Mouse (Mus musculus) hindbrain, embryonic 14.5 days (tissue): ENCODE data around the gene Pnrc2. TPM values are rescaled to one million over a fixed set of nuclear protein-coding genes. Genes with fewer than 3 reads are reported as not detected.

Experiments used
- ATAC-seq: fragments of 200-750 bp; cut with Nextera tagmentation; 2 replicates; pipeline ENCODE4 v1.8.0; 2017; ENCODE audit warnings: moderate number of reproducible peaks, mild to moderate bottlenecking, moderate TSS enrichment, moderate library complexity; ENCODE audit not compliant: low FRiP score
- DNase-seq: peaks from one replicate; pipeline ENCODE4 v3.0.0-alpha.2; 2015; ENCODE audit warnings: low spot score
- H3K27ac ChIP-seq: fragments of 300-500 bp; sonication (generic); 2 replicates; pipeline ENCODE4 v1.5.1; 2014; ENCODE audit warnings: mild to moderate bottlenecking, moderate library complexity
- H3K27me3 ChIP-seq: fragments of 300-500 bp; sonication (generic); 2 replicates; pipeline ENCODE4 v1.6.1; 2014; ENCODE audit warnings: mild to moderate bottlenecking, low read length, mixed read lengths; ENCODE audit not compliant: control insufficient read depth, insufficient read depth
- H3K36me3 ChIP-seq: fragments of 300-500 bp; sonication (generic); replicated peaks from 2 replicates; pipeline ENCODE4 v1.6.1; 2014; ENCODE audit not compliant: control insufficient read depth, insufficient read depth
- H3K4me1 ChIP-seq: fragments of 300-500 bp; sonication (generic); replicated peaks from 2 replicates; pipeline ENCODE4 v1.6.1; 2014; ENCODE audit warnings: antibody characterized with exemption, low read length, mixed read lengths; ENCODE audit not compliant: control insufficient read depth, insufficient read depth
- H3K4me2 ChIP-seq: fragments of 300-500 bp; sonication (generic); replicated peaks from 2 replicates; pipeline ENCODE4 v1.6.1; 2014; ENCODE audit warnings: mild to moderate bottlenecking, moderate library complexity
- H3K4me3 ChIP-seq: fragments of 300-500 bp; sonication (generic); replicated peaks from 2 replicates; pipeline ENCODE4 v1.5.1; 2014; ENCODE audit warnings: mild to moderate bottlenecking, low read length
- H3K9ac ChIP-seq: fragments of 300-500 bp; sonication (generic); 2 replicates; pipeline ENCODE4 v1.6.1; 2014
- H3K9me3 ChIP-seq: fragments of 300-500 bp; sonication (generic); 2 replicates; pipeline ENCODE4 v1.6.1; 2016; ENCODE audit warnings: low read length; ENCODE audit not compliant: control insufficient read depth
- WGBS: fragments of 180-500 bp; shearing (Covaris S2); extraction: QIAGEN DNeasy Blood & Tissue Kit; methylation state at CpG from one replicate; pipeline ENCODE4 v1.1.7; 2014; 5-methylcytosine and 5-hydroxymethylcytosine counted together
- polyA plus RNA-seq: library from polyadenylated mRNA; unstranded; fragments of >200 nt; fragmentation: Nextera tagmentation; extraction: Ambion mirVana; gene quantifications from 2 replicates; pipeline ENCODE4 v1.2.1, GENCODE M21; 2014

Gene Pnrc2
- polyA plus RNA-seq, 1 experiment from 2014 or later: 95.0 TPM

DNA sequence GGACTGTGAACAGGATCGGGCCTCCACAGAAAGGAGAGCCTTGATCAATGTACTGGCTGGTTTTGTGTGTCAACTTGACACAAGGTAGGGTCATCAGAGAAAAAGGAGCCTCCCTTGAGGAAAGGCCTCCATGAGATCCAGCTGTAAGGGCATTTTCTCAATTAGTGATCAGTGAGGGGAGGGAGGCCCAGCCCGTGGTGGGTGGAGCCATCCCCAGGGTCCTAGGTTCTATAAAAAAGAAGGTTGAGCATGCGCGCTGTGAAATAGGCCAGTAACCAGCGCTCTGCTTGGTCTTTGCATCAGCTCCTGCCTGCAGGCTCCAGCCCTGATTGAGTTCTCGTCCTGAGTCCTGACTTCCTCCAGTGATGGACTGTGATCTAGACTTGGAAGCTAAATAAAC is 10.9 kb upstream of the Pnrc2 start:
- ATAC-seq (no peak), DNase-seq (no peak)
- Histone ChIP-seq H3K4me3 (no peak overlapping the region), H3K4me1 (no peaks in the 10 kb centered on the region), H3K9me3 (no peaks in the 10 kb centered on the region), H3K9ac (no peak overlapping the region), H3K27ac (no peak overlapping the region), H3K27me3 (no peaks in the 10 kb centered on the region), H3K36me3 (no peaks in the 10 kb centered on the region), H3K4me2 (no peak overlapping the region)
- WGBS: 52% methylated on average over 6 of the region's 6 CpGs

GRCm38 (mm10) chr4:135883881-135884516 is 10.3 kb upstream of the Pnrc2 start:
- H3K4me2 ChIP-seq: no peak overlapping the region
- no peak for DNase-seq
- H3K36me3 ChIP-seq: no peaks in the 10 kb centered on the region
- H3K4me3 ChIP-seq: no peak overlapping the region
- WGBS: 73% methylated on average over 7 of the region's 7 CpGs
- no peak overlapping the region for H3K9ac ChIP-seq
- H3K9me3 ChIP-seq: no peaks in the 10 kb centered on the region
- H3K4me1 ChIP-seq: no peaks in the 10 kb centered on the region
- H3K27me3 ChIP-seq: no peaks in the 10 kb centered on the region
- H3K27ac ChIP-seq: no peak overlapping the region
- ATAC-seq: no peak

- no peak overlapping the region for H3K4me3 ChIP-seq
- no peak overlapping the region for H3K27ac ChIP-seq
- H3K36me3 ChIP-seq: no peaks in the 10 kb centered on the region
- H3K4me1 ChIP-seq: no peaks in the 10 kb centered on the region
- H3K4me2 ChIP-seq: no peak overlapping the region
- WGBS: 43% methylated on average over 10 of the region's 10 CpGs
- no peaks in the 10 kb centered on the region for H3K27me3 ChIP-seq
- ATAC-seq: no peak
- H3K9me3 ChIP-seq: no peaks in the 10 kb centered on the region
- DNase-seq: no peak
- no peak overlapping the region for H3K9ac ChIP-seq
These were observed 9.8 kb upstream of the Pnrc2 start for GRCm38 (mm10) chr4:135883401-135883851.

DNA sequence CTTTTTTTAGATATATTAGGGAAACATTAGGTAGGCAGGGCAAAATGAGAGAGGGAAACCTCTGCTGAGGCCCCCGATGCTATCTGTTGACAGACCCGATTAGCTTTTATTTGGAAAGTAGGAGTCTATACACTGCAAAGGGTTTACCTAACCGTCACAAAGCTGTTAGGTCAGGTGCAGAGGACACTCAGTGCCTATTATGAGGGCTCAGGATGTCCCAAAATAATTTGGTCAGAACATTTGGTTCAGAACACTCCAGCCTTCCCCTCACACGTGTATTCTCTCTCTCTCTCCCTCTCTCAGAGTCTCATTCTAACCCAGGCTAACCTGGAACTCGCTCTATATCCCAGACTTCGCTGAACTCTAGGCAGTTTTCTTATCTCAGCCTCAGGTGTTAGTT is 8.4 kb upstream of the Pnrc2 start:
- peaks cover 2% of the 10 kb centered on the region; the same call in 1 of the 2 replicates for H3K4me1 ChIP-seq
- DNase-seq (no peak), ATAC-seq (no peak)
- no peaks in the 10 kb centered on the region for H3K9me3 ChIP-seq
- no peak overlapping the region for H3K4me3 ChIP-seq
- H3K27ac ChIP-seq: no peak overlapping the region
- no peaks in the 10 kb centered on the region for H3K27me3 ChIP-seq
- H3K36me3 ChIP-seq: no peaks in the 10 kb centered on the region
- H3K4me2 ChIP-seq: no peak overlapping the region
- WGBS: 81% methylated on average over 6 of the region's 6 CpGs
- H3K9ac ChIP-seq: no peak overlapping the region

GRCm38 (mm10) chr4:135880576-135880975 is 6.9 kb upstream of the Pnrc2 start:
- no peak for ATAC-seq
- 82% methylated on average over 10 of the region's 10 CpGs for WGBS
- no peak overlapping the region for H3K4me2 ChIP-seq
- H3K4me1 ChIP-seq: peaks cover 14% of the 10 kb centered on the region; the same call in 1 of the 2 replicates
- no peaks in the 10 kb centered on the region for H3K27me3 ChIP-seq
- DNase-seq: no peak
- no peak overlapping the region for H3K9ac ChIP-seq
- no peaks in the 10 kb centered on the region for H3K36me3 ChIP-seq
- no peak overlapping the region for H3K4me3 ChIP-seq
- no peaks in the 10 kb centered on the region for H3K9me3 ChIP-seq
- no peak overlapping the region for H3K27ac ChIP-seq

GRCm38 (mm10) chr4:135880018-135880417 is 6.4 kb upstream of the Pnrc2 start:
- H3K9me3 ChIP-seq: no peaks in the 10 kb centered on the region
- H3K27ac ChIP-seq: no peak overlapping the region
- no peaks in the 10 kb centered on the region for H3K36me3 ChIP-seq
- 90% methylated on average over 6 of the region's 6 CpGs for WGBS
- no peaks in the 10 kb centered on the region for H3K27me3 ChIP-seq
- no peak for ATAC-seq
- no peak overlapping the region for H3K9ac ChIP-seq
- no peak for DNase-seq
- no peak overlapping the region for H3K4me3 ChIP-seq
- no peak overlapping the region for H3K4me2 ChIP-seq
- H3K4me1 ChIP-seq: peaks cover 16% of the 10 kb centered on the region; the same call in 1 of the 2 replicates

GRCm38 (mm10) chr4:135879021-135879420 is 5.4 kb upstream of the Pnrc2 start:
- H3K9ac ChIP-seq: no peak overlapping the region
- peaks cover 25% of the 10 kb centered on the region; the same call in 1 of the 2 replicates for H3K4me1 ChIP-seq
- no peak overlapping the region for H3K27ac ChIP-seq
- no peak for ATAC-seq
- 63% methylated on average over 6 of the region's 6 CpGs for WGBS
- no peak for DNase-seq
- no peaks in the 10 kb centered on the region for H3K36me3 ChIP-seq
- no peaks in the 10 kb centered on the region for H3K27me3 ChIP-seq
- no peak overlapping the region for H3K4me2 ChIP-seq
- no peak overlapping the region for H3K4me3 ChIP-seq
- H3K9me3 ChIP-seq: no peaks in the 10 kb centered on the region

DNA sequence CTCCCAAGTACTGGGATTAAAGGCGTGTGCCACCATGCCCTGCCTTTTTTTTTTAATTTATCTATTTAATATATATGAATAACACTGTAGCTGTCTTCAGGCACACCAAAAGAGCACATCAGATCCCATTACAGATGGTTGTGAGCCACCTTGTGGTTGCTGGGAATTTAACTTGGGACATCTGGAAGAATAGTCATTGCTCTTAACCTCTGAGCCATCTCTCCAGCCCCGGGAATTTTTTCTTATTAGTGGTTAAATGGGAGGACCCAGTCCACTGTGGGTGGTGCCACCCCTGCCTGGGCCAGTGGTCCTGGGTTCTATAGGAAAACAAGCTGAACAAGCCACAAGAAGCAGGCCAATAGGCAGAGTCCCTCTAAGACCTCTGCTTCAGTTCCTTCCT is 4.1 kb upstream of the Pnrc2 start:
- Histone ChIP-seq H3K9me3 (no peaks in the 10 kb centered on the region), H3K36me3 (no peaks in the 10 kb centered on the region), H3K4me2 (no peak overlapping the region), H3K4me3 (no peak overlapping the region), H3K27me3 (no peaks in the 10 kb centered on the region), H3K4me1 (peaks cover 27% of the 10 kb centered on the region; the same call in 1 of the 2 replicates), H3K27ac (no peak overlapping the region), H3K9ac (no peak overlapping the region)
- ATAC-seq (no peak), DNase-seq (peak; percentile 51)
- WGBS: 79% methylated on average over 2 of the region's 2 CpGs

DNA sequence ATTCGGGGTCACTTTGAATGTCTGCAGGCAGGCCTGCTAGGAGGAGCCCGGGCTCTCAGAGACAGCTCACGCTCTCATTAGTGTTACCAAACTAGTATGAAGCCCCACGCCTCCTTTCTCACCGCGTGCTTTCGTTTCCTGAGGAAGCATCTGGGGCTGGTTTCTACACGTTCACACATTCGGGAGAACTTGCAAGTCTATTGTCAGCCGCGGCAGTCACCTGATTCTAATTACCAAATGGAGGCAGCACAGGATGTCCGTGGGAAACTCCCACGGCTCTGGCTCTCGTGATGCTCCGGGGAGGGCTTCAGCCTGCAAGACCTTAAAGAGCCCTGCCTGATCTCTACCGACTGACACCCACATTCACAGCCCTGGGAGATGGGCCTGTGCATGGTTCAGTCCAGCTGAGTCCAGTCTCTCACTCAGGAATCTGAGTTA is 3.0 kb upstream of the Pnrc2 start:
- no peak overlapping the region; the same call in 1 of the 2 replicates for H3K4me3 ChIP-seq
- no peak overlapping the region for H3K27ac ChIP-seq
- H3K27me3 ChIP-seq: no peaks in the 10 kb centered on the region
- peaks cover 11% of the 10 kb centered on the region for H3K36me3 ChIP-seq
- peak overlapping the region; percentile 44 for H3K4me2 ChIP-seq
- DNase-seq (peak; percentile 45), ATAC-seq (no peak)
- H3K9ac ChIP-seq: peak overlapping the region; percentile 32; the same call in 1 of the 2 replicates
- H3K9me3 ChIP-seq: no peaks in the 10 kb centered on the region
- WGBS: 2% methylated on average over 16 of the region's 16 CpGs
- peaks cover 36% of the 10 kb centered on the region for H3K4me1 ChIP-seq
